Mouse (Mus musculus): ENCODE data around the gene Ccl3. TPM values are rescaled to one million over a fixed set of nuclear protein-coding genes. Genes with fewer than 3 reads are reported as not detected.

Gene Ccl3
- total RNA-seq (2014; rRNA removed), result 0.18 TPM in 1 of 2 replicates, not detected in the other
- polyA plus RNA-seq (2012; rRNA removed), result 0.42 and 0.48 TPM in 2 replicates

DNA sequence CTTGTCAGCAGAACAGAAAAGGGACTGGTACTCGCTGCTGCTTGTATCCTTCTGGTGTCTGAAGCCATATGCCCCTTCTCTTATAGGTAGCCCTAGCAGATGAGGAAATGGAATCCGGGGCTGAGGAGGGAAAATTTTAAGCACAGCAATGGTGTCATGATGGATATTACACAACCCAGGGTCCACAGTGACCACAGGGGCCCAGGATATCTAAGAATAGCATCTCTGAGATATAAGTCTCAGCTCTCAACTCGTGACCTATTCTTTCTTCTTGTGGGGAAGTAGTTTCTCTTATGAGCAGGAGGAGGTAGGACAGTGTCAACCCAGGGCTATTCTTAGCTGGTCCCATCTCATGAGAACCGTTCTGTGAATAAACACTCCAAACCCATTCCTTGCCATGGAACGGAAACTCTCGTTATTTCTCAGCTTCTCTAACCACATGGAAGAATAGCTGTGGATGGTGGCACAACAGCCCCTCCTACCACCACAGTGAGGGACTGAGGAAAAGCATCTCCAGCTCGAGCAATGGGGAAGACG lies at the start of gene Ccl3:
Gene Ccl3 (minus strand): TSS at position 51 of the 537 bp plus-strand sequence.
- 78% methylated on average over 8 of the region's 8 CpGs for WGBS
- no peaks in the 10 kb centered on the region for H3K4me1 ChIP-seq (ENCODE audit: control insufficient read depth, insufficient read depth, low read length)
- no peaks in the 10 kb centered on the region for H3K27me3 ChIP-seq (ENCODE audit: control insufficient read depth, insufficient read depth, low read length)
- 0 out of 2 replicates have a peak within 1 kb of the TSS, but pooled peaks have one; percentile 20 for H3K4me3 ChIP-seq (ENCODE audit: insufficient read depth, low read depth, low read length)
- no peaks in the 10 kb centered on the region for H3K79me2 ChIP-seq (ENCODE audit: control insufficient read depth, insufficient read depth, low read length)
- DNase-seq (ENCODE audit: extremely low read depth, low read depth, low spot score), result no peak
- H3K36me3 ChIP-seq (ENCODE audit: control insufficient read depth, insufficient read depth, low read length), result no peaks in the 10 kb centered on the region
- H3K9ac ChIP-seq (ENCODE audit: low read depth, low read length), result no peak within 1 kb of the TSS
- H3K27ac ChIP-seq (replicated peaks; ENCODE audit: insufficient read depth, low read depth, low read length), result no peak within 1 kb of the TSS
- TF ChIP-seq CTCF (IDR thresholded peaks at IDR 0.05; ENCODE audit: low read depth, low read length) (no peak), POLR2A (IDR thresholded peaks at IDR 0.05; ENCODE audit: extremely low read depth, insufficient read depth, low read length) (no peak)

GRCm38 (mm10) chr11:83692008-83692407 lies 42.9 kb upstream of the Ccl3 start:
- 61% methylated on average over 1 of the region's 1 CpGs for WGBS
- no peaks in the 10 kb centered on the region for H3K79me2 ChIP-seq (ENCODE audit: control insufficient read depth, insufficient read depth, low read length)
- TF ChIP-seq POLR2A (IDR thresholded peaks at IDR 0.05; ENCODE audit: extremely low read depth, insufficient read depth, low read length), result no peak
- no peak for TF ChIP-seq CTCF (IDR thresholded peaks at IDR 0.05; ENCODE audit: low read depth, low read length)
- no peak overlapping the region for H3K9ac ChIP-seq (ENCODE audit: low read depth, low read length)
- DNase-seq (ENCODE audit: extremely low read depth, low read depth, low spot score), result no peak
- H3K36me3 ChIP-seq (ENCODE audit: control insufficient read depth, insufficient read depth, low read length), result no peaks in the 10 kb centered on the region
- no peak overlapping the region for H3K27ac ChIP-seq (replicated peaks; ENCODE audit: insufficient read depth, low read depth, low read length)
- H3K4me3 ChIP-seq (ENCODE audit: insufficient read depth, low read depth, low read length), result no peak overlapping the region
- no peaks in the 10 kb centered on the region for H3K27me3 ChIP-seq (ENCODE audit: control insufficient read depth, insufficient read depth, low read length)
- no peaks in the 10 kb centered on the region for H3K4me1 ChIP-seq (ENCODE audit: control insufficient read depth, insufficient read depth, low read length)

DNA sequence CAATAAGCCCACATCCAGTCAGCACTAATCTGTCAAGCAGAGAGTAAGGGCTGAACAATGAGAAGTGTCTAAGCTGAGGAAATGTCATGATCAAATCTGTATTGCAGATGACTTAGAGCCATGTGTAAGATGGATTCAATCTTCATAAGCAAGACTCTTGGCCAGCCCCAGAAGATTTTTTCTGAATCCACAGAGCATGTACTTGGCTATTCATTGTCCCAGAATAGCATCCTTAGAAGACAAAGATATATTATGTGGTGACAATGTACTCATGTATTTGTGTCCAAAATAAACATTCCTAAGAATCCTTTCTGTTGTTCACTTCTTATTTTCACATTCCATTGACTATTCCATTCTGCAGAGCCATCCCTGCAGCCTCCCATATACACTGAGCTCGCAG lies 40.8 kb upstream of the Ccl3 start:
- Histone ChIP-seq H3K36me3 (ENCODE audit: control insufficient read depth, insufficient read depth, low read length) (no peaks in the 10 kb centered on the region), H3K27ac (replicated peaks; ENCODE audit: insufficient read depth, low read depth, low read length) (no peak overlapping the region), H3K9ac (ENCODE audit: low read depth, low read length) (no peak overlapping the region), H3K79me2 (ENCODE audit: control insufficient read depth, insufficient read depth, low read length) (no peaks in the 10 kb centered on the region), H3K4me3 (ENCODE audit: insufficient read depth, low read depth, low read length) (no peak overlapping the region), H3K4me1 (ENCODE audit: control insufficient read depth, insufficient read depth, low read length) (no peaks in the 10 kb centered on the region), H3K27me3 (ENCODE audit: control insufficient read depth, insufficient read depth, low read length) (no peaks in the 10 kb centered on the region)
- DNase-seq (ENCODE audit: extremely low read depth, low read depth, low spot score), result no peak
- WGBS, result 89% methylated on average over 1 of the region's 1 CpGs
- TF ChIP-seq POLR2A (IDR thresholded peaks at IDR 0.05; ENCODE audit: extremely low read depth, insufficient read depth, low read length) (no peak), CTCF (IDR thresholded peaks at IDR 0.05; ENCODE audit: low read depth, low read length) (no peak)

GRCm38 (mm10) chr11:83675665-83676064 lies 26.5 kb upstream of the Ccl3 start:
- Histone ChIP-seq H3K9ac (ENCODE audit: low read depth, low read length) (no peak overlapping the region), H3K4me3 (ENCODE audit: insufficient read depth, low read depth, low read length) (no peak overlapping the region), H3K4me1 (ENCODE audit: control insufficient read depth, insufficient read depth, low read length) (peaks cover 4% of the 10 kb centered on the region; the same call in 1 of the 2 replicates), H3K27ac (replicated peaks; ENCODE audit: insufficient read depth, low read depth, low read length) (no peak overlapping the region), H3K27me3 (ENCODE audit: control insufficient read depth, insufficient read depth, low read length) (no peaks in the 10 kb centered on the region), H3K36me3 (ENCODE audit: control insufficient read depth, insufficient read depth, low read length) (no peaks in the 10 kb centered on the region), H3K79me2 (ENCODE audit: control insufficient read depth, insufficient read depth, low read length) (no peaks in the 10 kb centered on the region)
- WGBS, result 94% methylated on average over 1 of the region's 1 CpGs
- no peak for TF ChIP-seq CTCF (IDR thresholded peaks at IDR 0.05; ENCODE audit: low read depth, low read length)
- no peak for TF ChIP-seq POLR2A (IDR thresholded peaks at IDR 0.05; ENCODE audit: extremely low read depth, insufficient read depth, low read length)
- peak; percentile 36 for DNase-seq (ENCODE audit: extremely low read depth, low read depth, low spot score)

DNA sequence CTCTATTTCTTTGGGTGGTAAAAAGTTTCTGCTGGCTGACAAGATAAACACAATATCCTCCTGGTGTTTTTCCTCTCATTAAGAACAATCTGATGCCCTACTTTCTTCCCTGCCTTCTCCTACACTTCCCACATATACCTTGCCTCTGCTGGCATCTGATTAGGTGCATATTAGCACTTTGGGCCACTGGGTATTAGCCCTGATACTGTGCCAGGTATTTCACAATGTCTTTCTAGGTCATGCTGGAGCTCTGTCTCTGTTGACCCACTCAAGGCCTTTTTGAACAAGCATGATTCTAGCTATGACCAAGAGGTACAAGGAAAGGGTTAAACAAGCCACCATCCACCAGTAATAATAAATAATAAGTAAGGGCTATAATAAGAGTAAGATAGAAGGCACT lies 22.6 kb upstream of the Ccl3 start:
- H3K36me3 ChIP-seq (ENCODE audit: control insufficient read depth, insufficient read depth, low read length), result no peaks in the 10 kb centered on the region
- peaks cover 4% of the 10 kb centered on the region; the same call in 1 of the 2 replicates for H3K4me1 ChIP-seq (ENCODE audit: control insufficient read depth, insufficient read depth, low read length)
- H3K27ac ChIP-seq (replicated peaks; ENCODE audit: insufficient read depth, low read depth, low read length), result no peak overlapping the region
- peak; percentile 91 for DNase-seq (ENCODE audit: extremely low read depth, low read depth, low spot score)
- H3K4me3 ChIP-seq (ENCODE audit: insufficient read depth, low read depth, low read length), result no peak overlapping the region
- no peak overlapping the region for H3K9ac ChIP-seq (ENCODE audit: low read depth, low read length)
- H3K79me2 ChIP-seq (ENCODE audit: control insufficient read depth, insufficient read depth, low read length), result no peaks in the 10 kb centered on the region
- TF ChIP-seq POLR2A (IDR thresholded peaks at IDR 0.05; ENCODE audit: extremely low read depth, insufficient read depth, low read length) (no peak), CTCF (IDR thresholded peaks at IDR 0.05; ENCODE audit: low read depth, low read length) (no peak)
- no peaks in the 10 kb centered on the region for H3K27me3 ChIP-seq (ENCODE audit: control insufficient read depth, insufficient read depth, low read length)

DNA sequence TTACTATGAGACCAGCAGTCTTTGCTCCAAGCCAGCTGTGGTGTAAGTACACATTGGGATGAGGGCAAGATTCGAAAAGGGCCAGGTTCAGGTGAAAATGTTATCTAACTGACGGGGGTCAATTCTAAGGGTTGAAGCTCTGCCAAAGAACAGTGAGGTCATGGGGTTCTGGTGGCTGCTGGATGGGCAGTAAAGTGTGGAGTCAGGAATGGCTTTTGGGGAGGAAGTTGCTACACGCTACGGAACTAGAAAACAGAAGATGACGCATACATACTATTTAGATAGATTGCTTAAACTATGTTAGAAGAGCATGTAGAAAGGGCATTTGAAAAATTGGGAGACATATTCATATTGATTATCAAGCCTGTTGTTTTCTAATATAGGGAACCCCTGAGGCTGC lies 14.4 kb upstream of the Ccl3 start:
- 39% methylated on average over 5 of the region's 5 CpGs for WGBS
- TF ChIP-seq POLR2A (IDR thresholded peaks at IDR 0.05; ENCODE audit: extremely low read depth, insufficient read depth, low read length) (no peak), CTCF (IDR thresholded peaks at IDR 0.05; ENCODE audit: low read depth, low read length) (no peak)
- no peak for DNase-seq (ENCODE audit: extremely low read depth, low read depth, low spot score)
- Histone ChIP-seq H3K79me2 (ENCODE audit: control insufficient read depth, insufficient read depth, low read length) (no peaks in the 10 kb centered on the region), H3K36me3 (ENCODE audit: control insufficient read depth, insufficient read depth, low read length) (no peaks in the 10 kb centered on the region), H3K4me3 (ENCODE audit: insufficient read depth, low read depth, low read length) (no peak overlapping the region), H3K9ac (ENCODE audit: low read depth, low read length) (no peak overlapping the region), H3K4me1 (ENCODE audit: control insufficient read depth, insufficient read depth, low read length) (no peaks in the 10 kb centered on the region), H3K27me3 (ENCODE audit: control insufficient read depth, insufficient read depth, low read length) (no peaks in the 10 kb centered on the region), H3K27ac (replicated peaks; ENCODE audit: insufficient read depth, low read depth, low read length) (no peak overlapping the region; the same call in 1 of the 2 replicates)

Measured in liver, adult 2 months (tissue).